Mouse (Mus musculus) Patski (cell line): Measurements from ENCODE around the gene Tfg. TPM values are rescaled to one million over a fixed set of nuclear protein-coding genes. Genes with fewer than 3 reads are reported as not detected.
A peak's percentile ranks its signal among the peaks of the same experiment; 100 is the strongest.

Experiments
- ATAC-seq: fragments of 100-300 bp; one replicate; pipeline ENCODE4 v1.8.0; 2021
- CTCF ChIA-PET: fragments of 350-600 bp; sonication (Branson Sonifier 250); formaldehyde crosslinking; loops from one replicate; lab custom pipeline; 2022; ENCODE audit warnings: inconsistent platforms; lab: Charles Lee
- POLR2A ChIA-PET: fragments of 350-600 bp; sonication (Branson Sonifier 250); formaldehyde crosslinking; loops from one replicate; lab custom pipeline; 2022; ENCODE audit warnings: antibody characterized with exemption, inconsistent platforms; lab: Charles Lee
- DNase-seq: peaks from one replicate; pipeline ENCODE4 v3.0.0-alpha.2; 2011; ENCODE audit warnings: low read depth, low spot score
- H3K27me3 ChIP-seq: fragments of 371-371 bp; one replicate; pipeline ENCODE4 v1.5.1; 2021
- CTCF ChIP-seq: fragments of 100-300 bp; IDR thresholded peaks from one replicate; pipeline ENCODE4 v1.5.1; 2021
- in situ Hi-C: fragments of 300-500 bp; cut with MboI; formaldehyde crosslinking; loops from 3 replicates; pipeline ENCODE4 v1.11.1; 2018; ENCODE audit warnings: low pct_unique_long_range_greater_than_20kb, mixed read lengths
- polyA plus RNA-seq: library from polyadenylated mRNA; unstranded; gene quantifications from one replicate; pipeline ENCODE4 v1.2.3, GENCODE M21; 2021

The Tfg gene
- polyA plus RNA-seq = 104 TPM

GRCm38 (mm10) chr16:56717224-56718200 is at the start of gene Tfg:
TSS of gene Tfg (minus strand) at chr16:56717450.
- H3K27me3 ChIP-seq = no peaks in the 10 kb centered on the region
- POLR2A ChIA-PET = no interaction called here
- in situ Hi-C loops = loop anchor here (25.0 kb wide), 1 partner anchor 780 kb away; the partner anchor contains the start of gene Cep97
- CTCF ChIA-PET = no interaction called here
- peak; percentile 96 for ATAC-seq
- peak; percentile 86 for DNase-seq
- TF ChIP-seq CTCF = no peak

- in situ Hi-C loops = no loop called here
- DNase-seq (no peak), ATAC-seq (no peak)
- ChIA-PET CTCF (no interaction called here), POLR2A (no interaction called here)
- H3K27me3 ChIP-seq = peaks cover 13% of the 10 kb centered on the region
- TF ChIP-seq CTCF = no peak
Measured at GRCm38 (mm10) chr16:56729060-56729459, 11.8 kb upstream of the Tfg start.

GRCm38 (mm10) chr16:56724927-56725326 is 7.7 kb upstream of the Tfg start:
- ATAC-seq (no peak), DNase-seq (no peak)
- TF ChIP-seq CTCF = no peak
- H3K27me3 ChIP-seq = peaks cover 9% of the 10 kb centered on the region
- CTCF ChIA-PET = no interaction called here
- POLR2A ChIA-PET = no interaction called here
- in situ Hi-C loops = loop anchor here (25.0 kb wide), 1 partner anchor 788 kb away; the partner anchor contains the start of gene Cep97

GRCm38 (mm10) chr16:56722357-56722756 is 5.1 kb upstream of the Tfg start:
- in situ Hi-C loops = loop anchor here (25.0 kb wide), 1 partner anchor 785 kb away; the partner anchor contains the start of gene Cep97
- TF ChIP-seq CTCF = no peak
- ChIA-PET POLR2A (no interaction called here), CTCF (no interaction called here)
- H3K27me3 ChIP-seq = peaks cover 9% of the 10 kb centered on the region
- no peak for ATAC-seq
- no peak for DNase-seq

GRCm38 (mm10) chr16:56719031-56719430 is 1.8 kb upstream of the Tfg start:
- POLR2A ChIA-PET = no interaction called here
- CTCF ChIA-PET = no interaction called here
- TF ChIP-seq CTCF = no peak
- ATAC-seq = no peak
- in situ Hi-C loops = loop anchor here (25.0 kb wide), 1 partner anchor 782 kb away; the partner anchor contains the start of gene Cep97
- DNase-seq = no peak
- H3K27me3 ChIP-seq = no peaks in the 10 kb centered on the region

- TF ChIP-seq CTCF = no peak
- H3K27me3 ChIP-seq = no peaks in the 10 kb centered on the region
- CTCF ChIA-PET = interaction anchor here (1.8 kb wide), 1 partner anchor 16 kb away, joined by 4 read pairs; no protein-coding TSS in a partner anchor
- POLR2A ChIA-PET = interaction anchor here (0.8 kb wide), 1 partner anchor 25 kb away, joined by 4 read pairs; no protein-coding TSS in a partner anchor
- peak; percentile 41 for ATAC-seq
- DNase-seq = peak; percentile 7
- in situ Hi-C loops = loop anchor here (25.0 kb wide), 1 partner anchor 779 kb away; the partner anchor contains the start of gene Cep97
Measured at GRCm38 (mm10) chr16:56716557-56717179, 582 bp downstream of the Tfg start.

GRCm38 (mm10) chr16:56715608-56716007 is 1.6 kb downstream of the Tfg start:
- ChIA-PET POLR2A (no interaction called here), CTCF (interaction anchor here (1.8 kb wide), 1 partner anchor 14 kb away, joined by 4 read pairs; no protein-coding TSS in a partner anchor)
- TF ChIP-seq CTCF = no peak
- DNase-seq (no peak), ATAC-seq (no peak)
- in situ Hi-C loops = loop anchor here (25.0 kb wide), 1 partner anchor 778 kb away; the partner anchor contains the start of gene Cep97
- no peaks in the 10 kb centered on the region for H3K27me3 ChIP-seq

GRCm38 (mm10) chr16:56710071-56710470 is 7.2 kb downstream of the Tfg start:
- CTCF ChIA-PET = no interaction called here
- ATAC-seq (no peak), DNase-seq (no peak)
- no peak for TF ChIP-seq CTCF
- H3K27me3 ChIP-seq = no peaks in the 10 kb centered on the region
- POLR2A ChIA-PET = no interaction called here
- in situ Hi-C loops = loop anchor here (25.0 kb wide), 1 partner anchor 773 kb away; the partner anchor contains the start of gene Cep97

GRCm38 (mm10) chr16:56705731-56706130 is 11.5 kb downstream of the Tfg start:
- ChIA-PET POLR2A (no interaction called here), CTCF (interaction anchor here (1.1 kb wide), 1 partner anchor 9 kb away, joined by 3 read pairs; no protein-coding TSS in a partner anchor)
- no peak for DNase-seq
- in situ Hi-C loops = loop anchor here (25.0 kb wide), 1 partner anchor 768 kb away; the partner anchor contains the start of gene Cep97
- TF ChIP-seq CTCF = peak; percentile 37
- ATAC-seq = no peak
- no peaks in the 10 kb centered on the region for H3K27me3 ChIP-seq

GRCm38 (mm10) chr16:56700898-56701297 is 16.4 kb downstream of the Tfg start:
- CTCF ChIA-PET = interaction anchor here (1.4 kb wide), 1 partner anchor 15 kb away, joined by 4 read pairs; no protein-coding TSS in a partner anchor
- in situ Hi-C loops = loop anchor here (25.0 kb wide), 1 partner anchor 764 kb away; the partner anchor contains the start of gene Cep97

More at GRCm38 (mm10) chr16:56700898-56701297, 16.4 kb downstream of the Tfg start:
- POLR2A ChIA-PET = interaction anchor here (0.7 kb wide), 1 partner anchor 618 kb away, joined by 3 read pairs; no protein-coding TSS in a partner anchor
- no peak for ATAC-seq
- TF ChIP-seq CTCF = no peak
- no peaks in the 10 kb centered on the region for H3K27me3 ChIP-seq
- DNase-seq = no peak
